Mouse (Mus musculus) brain, adult 2 months (tissue): ENCODE measurements around the gene BC028528.
"Not testable (repeated sequence)": the region's sequence is repeated elsewhere in the genome, so short reads cannot be mapped to it uniquely, and the experiment has no call there.

ENCODE experiments used
- DNase-seq: peaks from one replicate; pipeline ENCODE4 v3.0.0; 2011; ENCODE audit warnings: low read depth, low spot score

The BC028528 gene

DNA sequence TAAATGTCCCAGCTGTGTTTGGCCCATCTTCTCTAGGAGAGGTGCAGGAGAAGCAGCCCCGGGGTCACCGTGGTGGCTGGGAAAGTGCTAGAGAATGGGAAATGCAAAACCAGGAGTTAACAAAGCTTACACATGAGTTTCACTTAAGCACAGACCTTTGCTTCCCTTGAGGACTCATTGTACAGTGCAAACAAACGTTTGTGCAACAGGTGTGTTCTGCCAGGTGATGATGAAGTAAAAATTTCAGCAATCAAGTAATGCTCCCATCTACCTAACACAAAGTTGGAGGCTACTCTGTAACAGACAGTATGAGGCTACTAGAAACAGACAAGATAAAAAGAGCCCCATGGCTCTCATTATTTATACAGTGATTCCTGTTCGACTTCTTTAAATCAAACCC lies 12.7 kb downstream of the BC028528 start:
- DNase-seq, result no peak

DNA sequence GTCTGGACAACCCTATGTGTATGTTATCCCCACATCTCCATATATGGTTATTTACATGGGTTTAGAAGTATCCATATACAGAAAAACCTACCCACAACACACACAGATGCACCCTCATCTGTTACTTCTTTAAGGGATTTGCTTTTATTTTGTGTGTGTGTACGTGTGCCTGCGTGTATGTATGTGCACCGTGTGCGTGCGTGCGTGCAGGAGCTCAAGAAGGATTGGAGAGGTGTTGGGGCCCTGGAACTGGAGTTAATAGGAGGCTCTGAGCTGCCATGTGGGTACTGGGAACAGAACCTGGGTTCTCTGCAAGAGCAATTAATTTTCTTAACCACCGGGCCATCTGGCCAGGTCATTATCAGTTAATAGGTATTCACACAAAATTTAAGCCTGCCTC lies 19.8 kb downstream of the BC028528 start:
- no peak for DNase-seq

DNA sequence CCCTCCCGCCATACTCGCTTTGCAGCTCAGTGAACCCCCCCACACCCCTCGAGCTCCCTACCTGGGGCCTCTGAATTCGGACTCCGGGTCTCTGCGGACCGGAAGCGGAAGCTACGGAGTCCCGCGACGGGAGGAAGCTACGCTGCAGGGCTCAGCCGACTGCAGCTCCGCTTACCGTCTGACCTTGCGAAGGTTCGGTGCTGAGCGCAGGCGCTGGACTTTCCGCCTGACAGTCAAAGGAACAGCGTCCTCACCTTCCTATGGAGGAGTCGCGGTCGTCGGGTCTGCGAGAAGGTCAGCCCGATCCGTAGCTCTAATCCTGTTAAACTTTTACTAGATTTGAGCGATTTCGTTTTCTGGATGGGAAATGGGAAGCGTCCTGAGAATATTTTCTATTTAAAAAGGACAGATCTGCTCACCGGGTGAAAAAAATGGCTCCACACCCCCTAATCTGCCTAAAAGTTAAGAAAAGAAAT lies 20.4 kb downstream of the BC028528 start, which contains the start of gene Mrps21:
Gene Mrps21 (minus strand): TSS at position 128 of the 476 bp plus-strand sequence.
- peak; percentile 97 for DNase-seq

DNA sequence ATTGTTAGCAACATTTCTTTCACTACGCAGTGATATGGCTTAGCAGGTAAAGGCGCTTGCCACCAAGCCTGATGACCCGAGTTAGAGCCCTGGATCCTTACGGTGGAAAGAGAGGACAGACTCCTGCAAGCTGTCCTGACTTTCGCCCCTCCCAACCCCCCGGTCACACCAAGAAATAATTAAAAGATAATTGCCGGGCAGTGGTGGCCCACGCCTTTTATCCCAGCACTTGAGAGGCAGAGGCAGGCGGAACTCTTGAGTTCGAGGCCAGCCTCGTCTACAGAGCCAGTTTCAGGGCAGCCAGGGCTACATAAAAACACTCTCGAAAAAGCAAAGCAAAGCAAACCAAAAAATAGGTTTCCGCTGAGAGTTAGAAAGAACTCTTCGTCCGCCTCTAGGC lies 20.8 kb downstream of the BC028528 start:
- no peak for DNase-seq

DNA sequence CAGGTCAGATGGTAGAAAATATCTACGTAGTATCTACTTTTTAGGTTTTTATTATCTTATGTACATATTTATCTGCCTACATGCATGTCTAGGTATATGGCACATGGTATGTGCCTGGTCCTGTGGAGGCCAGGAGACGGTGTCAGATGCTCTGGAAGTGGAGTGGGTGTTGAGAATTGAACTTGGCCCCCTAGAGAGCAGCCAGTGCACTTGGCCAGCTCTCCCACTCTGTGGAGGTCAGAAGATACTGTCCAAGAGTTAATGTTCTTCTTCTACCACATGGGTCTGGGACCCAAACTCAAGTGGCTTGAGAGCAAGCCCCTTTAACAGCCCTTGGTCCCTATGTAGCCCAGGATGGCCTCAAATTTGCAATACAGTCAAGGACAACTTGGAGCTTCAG lies 24.4 kb downstream of the BC028528 start:
- no peak for DNase-seq

DNA sequence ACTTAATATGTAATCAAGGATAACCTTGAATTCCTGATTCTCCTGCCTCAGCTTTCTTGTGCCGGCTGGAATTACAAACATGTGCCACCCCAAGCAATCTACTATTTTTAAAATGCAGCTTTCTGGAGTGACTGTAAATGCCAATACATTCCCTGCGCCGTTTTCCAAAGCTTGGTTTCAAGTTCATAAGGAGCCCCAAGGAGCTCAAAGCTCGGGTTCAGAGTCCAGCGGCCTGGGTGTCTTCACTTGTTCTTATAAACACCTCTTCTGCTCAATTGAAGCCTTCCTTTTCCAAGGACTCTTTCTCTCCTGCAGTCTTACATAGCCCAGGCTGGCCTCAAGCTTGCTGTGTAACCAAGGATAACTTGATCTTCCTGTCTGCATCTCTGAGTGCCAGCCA lies 25.7 kb downstream of the BC028528 start:
- no peak for DNase-seq

DNA sequence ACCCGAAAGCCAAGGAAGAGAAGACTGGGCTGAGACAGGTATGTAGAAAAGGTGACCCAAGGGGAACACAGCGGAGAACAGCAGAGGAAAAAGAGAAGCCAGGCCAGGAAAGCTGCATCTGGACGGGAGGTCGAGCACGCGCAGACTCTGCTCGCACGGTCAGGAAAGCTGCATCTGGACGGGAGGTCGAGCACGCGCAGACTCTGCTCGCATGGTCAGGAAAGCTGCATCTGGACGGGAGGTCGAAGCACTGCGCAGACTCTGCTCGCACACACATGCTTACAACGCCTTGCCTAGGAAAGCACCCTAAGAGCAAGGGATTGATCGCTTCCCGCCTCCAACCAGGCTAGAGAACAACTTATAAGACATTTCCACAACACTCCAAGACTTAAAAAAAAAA lies 26.2 kb downstream of the BC028528 start:
- no peak for DNase-seq

DNA sequence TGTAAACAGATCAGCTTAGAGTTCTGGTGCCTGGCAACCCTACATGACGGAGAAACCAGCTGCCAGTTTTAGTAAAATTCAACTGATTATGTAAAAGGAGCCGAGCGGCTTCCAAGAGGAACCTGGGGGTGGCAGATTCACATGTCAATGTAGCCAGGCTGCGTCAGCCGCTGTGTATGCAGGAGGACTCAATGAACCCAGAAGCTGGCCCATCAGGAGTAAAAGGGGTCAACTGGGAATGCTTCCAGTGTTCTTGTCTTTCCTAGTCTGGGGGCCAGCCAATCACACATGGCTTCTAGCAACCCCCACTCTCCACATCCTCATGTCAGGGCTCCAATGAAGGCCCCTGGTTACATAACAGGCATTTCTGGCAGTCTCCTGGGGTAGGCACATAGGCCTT lies 26.8 kb downstream of the BC028528 start:
- DNase-seq, result peak; percentile 93

DNA sequence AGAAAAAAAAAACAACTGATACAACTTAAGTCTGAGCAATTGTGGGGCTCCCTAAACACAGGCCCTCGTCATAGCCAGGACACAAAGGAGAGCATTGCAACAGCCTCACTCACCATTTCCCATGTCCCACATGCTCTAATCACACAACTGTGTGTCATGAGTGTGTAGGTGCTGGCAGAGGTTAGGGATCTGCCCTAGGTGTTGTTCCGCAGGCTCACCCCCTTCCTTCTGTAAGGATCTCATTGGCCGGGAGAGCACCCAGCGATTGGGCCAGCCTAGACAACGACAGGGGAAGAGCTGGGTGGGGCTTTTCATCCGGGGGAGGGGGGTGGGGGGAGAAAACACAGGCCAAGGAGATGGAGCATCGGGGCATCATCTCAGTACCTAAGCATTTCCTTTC lies 28.2 kb downstream of the BC028528 start:
- no peak for DNase-seq

DNA sequence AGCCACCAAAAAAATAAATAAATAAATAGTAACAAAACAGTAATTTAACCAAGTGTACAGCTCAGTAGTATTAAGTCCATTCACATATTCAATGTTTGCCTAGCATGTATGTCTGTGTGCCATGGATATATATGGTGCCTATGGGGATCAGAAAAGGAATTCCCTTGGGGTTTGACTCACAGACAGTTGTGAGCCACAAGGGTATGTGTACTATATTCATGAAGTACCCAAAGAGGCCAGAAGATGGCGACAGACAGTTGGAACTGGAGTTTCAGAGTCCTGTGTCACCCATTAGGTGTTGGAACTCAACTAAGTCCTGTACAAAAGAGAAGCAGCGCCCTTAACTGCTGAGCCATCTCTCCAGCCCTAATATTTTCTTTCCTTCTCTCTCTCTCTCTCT lies 30.0 kb downstream of the BC028528 start:
- DNase-seq, result peak; percentile 79

DNA sequence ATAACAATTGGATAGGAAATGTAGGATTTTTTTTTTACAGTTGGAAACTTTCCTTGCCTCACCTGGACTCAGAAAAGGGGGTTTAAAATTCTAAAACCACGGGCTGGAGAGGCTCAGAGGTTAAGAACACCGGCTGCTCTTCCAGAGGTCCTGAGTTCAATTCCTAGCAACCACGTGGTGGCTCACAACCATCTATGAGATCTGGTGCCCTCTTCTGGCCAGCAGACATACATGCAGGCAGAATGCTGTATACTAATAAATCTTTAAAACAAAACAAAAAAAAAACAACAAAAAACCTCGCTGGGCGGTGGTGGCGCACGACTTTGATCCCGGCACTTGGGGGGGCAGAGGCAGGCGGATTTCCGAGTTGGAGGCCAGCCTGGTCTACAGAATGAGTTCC lies 30.6 kb downstream of the BC028528 start:
- no peak for DNase-seq

DNA sequence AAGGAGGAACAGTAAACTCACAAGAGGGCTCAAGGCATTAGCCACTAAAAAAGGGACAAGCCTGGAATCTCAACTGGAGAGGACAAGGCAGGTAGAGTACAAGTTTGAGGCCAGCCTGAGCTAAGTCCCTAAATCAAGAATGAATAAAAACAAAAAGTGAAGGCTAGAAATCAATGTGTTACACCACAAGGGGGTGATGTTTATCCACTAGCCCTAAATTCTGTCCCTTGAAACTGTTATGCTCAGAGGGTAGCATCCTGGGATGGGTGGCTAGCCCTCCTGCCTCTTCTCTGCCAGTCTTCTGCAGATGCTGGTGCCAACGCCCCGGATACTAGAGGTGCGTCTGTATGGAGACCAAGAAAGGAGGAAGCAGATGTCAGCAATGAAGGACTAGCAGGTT lies 31.5 kb downstream of the BC028528 start:
- DNase-seq, result no peak

DNA sequence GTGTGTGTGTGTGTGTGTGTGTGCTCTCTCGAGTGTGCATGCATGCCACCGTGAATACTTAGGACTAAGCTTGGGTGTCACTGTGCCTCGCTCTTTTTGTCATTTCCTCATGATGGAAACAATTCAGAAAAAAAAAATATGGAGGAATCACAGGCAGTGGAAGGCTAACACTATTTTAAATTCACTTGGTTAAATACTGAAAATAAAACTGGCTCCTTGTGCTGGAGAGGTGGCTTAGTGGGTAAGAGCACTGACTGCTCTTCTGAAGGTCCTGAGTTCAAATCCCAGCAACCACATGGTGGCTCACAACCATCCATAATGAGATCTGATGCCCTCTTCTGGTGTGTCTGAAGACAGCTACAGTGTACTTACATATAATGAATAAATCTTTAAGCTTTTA lies 33.5 kb downstream of the BC028528 start:
- DNase-seq, result not testable (repeated sequence)

DNA sequence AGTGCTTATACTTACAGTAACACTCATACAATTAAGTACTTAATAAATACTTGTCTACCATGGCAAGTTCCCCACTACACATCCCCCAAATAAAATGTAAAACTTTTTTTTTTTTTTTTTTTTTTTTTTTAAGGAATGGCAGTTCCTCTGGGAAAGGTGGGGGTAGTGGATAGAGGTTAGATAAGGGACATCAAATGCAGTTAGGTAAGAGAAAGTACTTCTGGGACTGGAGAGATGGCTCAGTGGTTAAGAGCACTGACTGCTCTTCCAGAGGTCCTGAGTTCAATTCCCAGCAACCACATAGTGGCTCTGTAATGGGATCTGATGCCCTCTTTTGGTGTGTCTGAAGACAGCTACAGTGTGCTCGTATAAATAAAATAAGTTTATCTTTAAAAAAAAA lies 34.8 kb downstream of the BC028528 start:
- DNase-seq, result not testable (repeated sequence)

DNA sequence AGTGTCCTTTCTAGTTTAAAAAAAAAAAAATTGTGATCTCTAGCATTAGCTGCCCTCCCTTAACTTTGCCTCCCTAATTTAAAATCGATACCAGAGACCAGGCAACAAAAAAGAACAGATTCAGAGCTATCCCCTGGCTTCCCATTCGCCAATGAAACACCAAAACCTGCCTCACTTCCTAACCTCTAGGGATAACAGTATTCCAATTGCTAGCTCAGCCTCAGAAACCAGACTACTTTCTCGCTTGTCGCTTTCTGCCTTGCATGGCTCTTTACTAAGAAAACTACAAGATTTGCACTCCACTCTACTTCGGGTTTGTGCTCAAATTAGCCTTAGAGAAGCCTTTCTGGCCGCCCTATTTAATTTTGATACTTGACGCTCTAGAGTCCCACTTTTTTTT lies 35.7 kb downstream of the BC028528 start:
- no peak for DNase-seq

DNA sequence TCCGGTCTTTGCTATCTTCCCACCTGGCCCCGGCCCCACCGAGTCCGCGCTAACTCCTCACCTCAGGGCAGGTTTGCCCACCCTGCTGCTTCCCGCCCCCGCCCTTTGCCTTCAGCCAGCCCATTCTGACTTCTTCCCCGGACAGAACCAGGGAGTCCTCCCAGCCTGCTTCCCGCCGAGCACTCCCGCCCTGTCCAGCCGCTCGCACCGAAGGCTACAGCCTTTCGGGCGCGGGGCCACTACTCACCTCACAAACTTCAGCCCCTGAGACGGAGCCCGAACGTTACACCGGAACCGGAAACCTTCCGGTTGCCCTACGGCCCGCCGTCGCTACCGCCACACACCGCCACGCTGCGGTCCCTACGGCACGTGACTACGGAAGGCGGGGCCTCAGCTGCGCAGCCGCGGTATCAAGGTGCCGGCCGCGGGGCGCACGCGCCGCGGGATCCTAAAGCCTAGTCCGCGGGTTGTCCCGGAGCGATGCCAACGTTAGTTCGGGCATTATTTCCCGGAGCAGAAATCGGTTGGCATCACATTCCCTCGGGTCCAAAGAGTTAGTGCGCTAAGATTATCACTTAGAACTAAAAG lies 36.2 kb downstream of the BC028528 start, which contains the start of gene Prpf3:
Gene Prpf3 (minus strand): TSS at position 384 of the 588 bp plus-strand sequence.
- DNase-seq, result peak; percentile 97

DNA sequence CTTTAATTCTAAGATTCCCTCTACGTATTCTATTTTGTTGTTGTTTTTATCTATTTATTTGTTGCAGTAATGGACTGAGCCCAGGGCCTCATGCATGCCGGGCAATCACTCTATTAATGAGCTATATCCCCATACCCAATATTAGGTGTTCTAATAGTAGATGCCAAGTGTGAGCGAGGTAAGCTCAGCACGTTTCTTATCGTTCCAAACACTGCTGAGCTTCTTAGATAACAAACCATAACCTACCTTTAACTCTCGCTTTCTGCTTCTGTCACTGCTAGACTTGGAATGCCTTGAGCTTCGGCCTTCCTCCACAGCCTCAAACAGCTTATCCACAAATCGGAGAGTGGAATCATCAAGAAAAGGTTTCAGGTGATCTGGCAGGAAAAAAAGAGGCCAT lies 40.5 kb downstream of the BC028528 start:
- DNase-seq, result no peak

DNA sequence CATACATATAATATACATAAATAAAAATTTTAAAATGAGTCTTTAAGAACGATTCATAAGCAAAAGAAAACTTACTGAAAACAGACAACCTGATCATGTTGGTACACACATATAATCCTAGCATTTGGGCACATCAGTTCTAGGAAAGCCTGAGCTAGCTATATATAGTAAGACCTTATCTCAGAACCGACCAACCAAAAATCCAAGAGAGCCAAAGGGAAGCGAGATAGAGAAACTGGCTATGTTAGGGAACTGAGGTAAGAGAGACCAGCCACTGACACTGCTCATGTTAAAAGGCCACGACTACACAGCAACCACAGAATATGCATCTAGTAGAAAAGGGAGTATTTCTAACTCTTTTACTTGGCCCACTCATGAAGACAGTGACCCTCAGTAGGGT lies 41.2 kb downstream of the BC028528 start:
- DNase-seq, result no peak

DNA sequence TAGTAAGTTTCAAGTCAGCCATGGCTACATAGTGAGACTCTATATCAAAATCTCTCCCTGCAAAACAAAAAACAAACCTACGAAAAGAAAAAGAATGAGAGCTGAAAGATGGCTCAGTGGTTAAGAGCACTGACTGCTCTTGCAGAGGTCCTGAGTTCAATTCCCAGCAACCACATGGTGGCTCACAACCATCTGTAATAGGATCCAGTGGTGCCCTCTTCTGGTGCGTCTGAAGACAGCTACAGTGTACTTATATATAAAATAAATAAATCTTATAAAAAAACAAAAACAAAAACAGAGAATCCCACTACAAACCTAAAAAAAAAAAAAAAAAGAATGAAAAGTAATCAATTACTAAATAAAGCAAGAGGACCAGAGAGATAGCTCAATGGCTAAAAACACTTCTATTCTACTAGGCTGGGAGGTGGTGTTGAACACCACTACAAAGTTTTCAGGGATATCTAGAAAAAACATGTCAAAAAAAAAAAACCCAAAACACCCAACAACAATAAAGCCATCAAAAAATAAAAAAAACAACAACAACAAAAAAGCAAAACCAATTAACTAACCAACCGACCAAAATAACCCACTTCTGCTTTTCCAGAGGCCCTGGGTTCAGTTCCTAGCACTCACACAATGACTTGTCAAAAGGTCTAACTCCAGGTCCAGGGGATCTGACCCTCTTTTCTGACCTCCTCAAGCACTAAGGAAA lies 49.1 kb downstream of the BC028528 start:
- no peak for DNase-seq

DNA sequence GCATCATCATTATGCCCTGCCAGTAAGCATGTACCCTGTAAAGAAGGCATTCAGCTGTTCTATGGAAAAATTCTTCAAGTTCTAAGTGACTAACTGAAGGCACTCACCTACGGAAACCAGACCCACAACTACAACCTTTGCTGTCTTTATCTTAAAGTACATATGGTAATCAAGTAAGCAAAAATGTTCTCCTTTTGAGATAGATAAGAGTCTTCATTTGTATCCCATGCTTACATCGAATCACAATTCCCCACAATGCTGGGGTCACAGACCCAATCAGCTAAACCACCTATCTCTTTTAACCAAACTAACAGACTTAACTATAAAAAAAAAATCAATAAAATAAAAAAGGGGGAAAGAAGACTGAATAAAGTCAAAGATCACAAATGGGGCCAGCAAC lies 52.6 kb downstream of the BC028528 start:
- no peak for DNase-seq
